Mouse (Mus musculus) spleen, postnatal 4 days (tissue): ENCODE results near the gene Qser1.
A peak's percentile ranks its signal among the peaks of the same experiment; 100 is the strongest.
"Not testable (repeated sequence)": the region's sequence is repeated elsewhere in the genome, so short reads cannot be mapped to it uniquely, and the experiment has no call there.

Experiments used
- DNase-seq, 2 experiments: peaks; one replicate each; pipeline ENCODE4 v3.0.0; 2022; ENCODE audit warnings: low spot score in 2 of 2

The Qser1 gene

DNA sequence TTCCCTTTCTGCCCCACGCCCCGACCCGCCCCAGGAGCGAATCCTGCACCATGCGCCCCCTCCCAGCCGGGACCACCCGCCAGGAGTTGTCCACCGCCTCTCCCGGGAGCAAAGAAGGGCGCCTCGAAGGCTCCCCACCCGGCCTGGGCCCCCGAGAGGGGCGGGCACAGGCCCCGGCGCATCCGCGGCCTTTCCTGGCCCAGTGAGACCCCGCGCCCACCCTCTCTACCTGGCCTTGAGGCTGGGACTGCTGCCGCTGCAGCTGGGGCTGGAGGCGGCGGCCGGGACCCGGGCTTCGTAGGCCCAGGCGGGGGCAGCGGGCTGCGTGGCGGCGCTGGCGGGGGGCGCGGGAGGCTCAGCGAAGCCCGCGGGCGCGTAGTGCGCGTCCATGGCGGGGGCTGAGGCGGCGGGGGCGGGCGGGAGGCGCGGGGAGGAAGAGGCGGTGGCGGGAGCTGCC, at the start of gene Qser1:
TSS of gene Qser1 (minus strand) at position 390 of the 457 bp plus-strand sequence.
- peak in 1 of 2 experiments; percentile 72 for DNase-seq

DNA sequence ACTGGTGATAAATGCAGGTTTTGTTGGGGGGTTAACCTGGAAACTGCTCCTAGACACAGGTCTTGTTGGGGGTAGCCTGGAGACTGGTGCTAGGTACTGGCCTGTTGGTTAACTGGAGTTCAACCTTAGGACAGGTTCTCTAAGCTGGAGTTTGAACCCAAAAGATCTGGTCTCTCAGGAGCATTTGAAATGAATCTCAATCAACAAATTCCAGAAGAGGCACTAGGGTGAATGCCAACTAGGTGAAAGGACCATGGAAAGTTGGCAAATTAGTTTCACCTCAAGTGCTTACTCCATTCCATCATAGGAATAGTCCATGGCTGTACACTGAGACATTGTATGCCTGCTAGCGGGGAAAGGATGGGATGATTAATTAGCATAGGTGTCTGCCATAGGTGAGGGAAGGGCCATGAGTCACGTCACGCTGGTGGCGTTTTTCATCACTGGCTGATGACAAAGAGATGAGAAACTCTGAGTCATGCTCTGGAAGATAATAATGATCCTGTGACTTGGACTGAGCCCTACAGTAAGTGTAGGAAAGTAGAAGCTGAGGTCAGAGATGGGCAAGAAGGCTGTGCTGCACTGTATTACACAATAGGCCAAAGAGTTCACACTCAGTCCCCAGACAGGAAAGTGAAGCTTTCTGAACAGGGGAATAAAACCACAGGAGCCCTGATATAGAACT, 47.8 kb upstream of the Qser1 start:
- no peak for DNase-seq

DNA sequence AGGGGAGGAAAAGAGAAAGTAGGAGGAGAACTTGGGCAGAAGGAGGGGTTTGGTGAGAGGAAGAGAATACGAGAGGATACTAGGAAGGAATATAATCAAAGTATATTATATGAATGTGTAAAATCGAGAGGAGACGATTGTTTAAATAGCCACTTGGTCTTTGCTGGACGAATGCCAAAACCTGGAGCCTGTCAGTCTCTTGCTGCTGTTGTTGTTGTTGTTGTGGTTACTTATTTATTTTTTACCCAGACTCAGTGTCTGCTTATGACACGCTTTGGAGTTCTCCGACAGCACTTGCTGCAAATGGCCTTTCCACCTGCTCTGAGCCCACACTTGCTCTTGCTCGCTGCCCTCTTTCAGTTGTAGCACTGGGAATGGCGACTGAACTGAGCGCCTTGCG, 43.9 kb upstream of the Qser1 start:
- no peak for DNase-seq

DNA sequence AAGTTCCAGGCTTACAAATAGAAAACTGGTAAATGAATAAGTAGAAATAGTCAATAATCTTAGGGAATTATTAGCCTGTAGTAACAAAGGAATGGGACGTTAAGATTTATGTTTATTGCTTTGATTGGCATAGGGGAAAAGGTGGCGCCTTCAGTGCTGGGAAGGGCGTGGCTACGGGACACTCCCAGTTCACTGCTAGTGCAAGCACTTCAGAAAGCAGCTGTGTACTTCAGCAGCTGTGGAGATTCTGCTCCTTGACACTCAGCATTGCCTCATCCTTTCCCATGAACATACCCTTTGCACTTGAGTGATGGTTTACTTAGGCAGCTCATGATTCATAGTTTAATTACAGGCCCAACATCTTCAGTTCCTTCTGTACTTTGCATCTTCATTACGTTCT, 42.5 kb upstream of the Qser1 start:
- DNase-seq = no peak

DNA sequence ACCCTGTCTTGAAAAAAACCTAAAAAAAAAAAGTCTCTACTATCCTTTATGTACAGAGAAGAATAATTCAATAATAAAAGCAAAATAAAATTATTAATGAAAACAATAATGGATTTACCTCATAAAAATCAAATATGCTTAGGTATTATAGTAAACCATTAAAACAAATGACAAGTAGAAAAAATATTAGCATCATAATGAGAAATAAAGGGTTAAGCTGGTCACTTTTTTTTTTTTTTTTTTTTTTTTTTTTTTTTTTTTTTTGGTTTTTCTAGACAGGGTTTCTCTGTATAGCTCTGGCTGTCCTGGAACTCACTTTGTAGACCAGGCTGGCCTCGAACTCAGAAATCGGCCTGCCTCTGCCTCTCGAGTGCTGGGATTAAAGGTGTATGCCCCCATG, 41.5 kb upstream of the Qser1 start:
- DNase-seq = not testable (repeated sequence)

DNA sequence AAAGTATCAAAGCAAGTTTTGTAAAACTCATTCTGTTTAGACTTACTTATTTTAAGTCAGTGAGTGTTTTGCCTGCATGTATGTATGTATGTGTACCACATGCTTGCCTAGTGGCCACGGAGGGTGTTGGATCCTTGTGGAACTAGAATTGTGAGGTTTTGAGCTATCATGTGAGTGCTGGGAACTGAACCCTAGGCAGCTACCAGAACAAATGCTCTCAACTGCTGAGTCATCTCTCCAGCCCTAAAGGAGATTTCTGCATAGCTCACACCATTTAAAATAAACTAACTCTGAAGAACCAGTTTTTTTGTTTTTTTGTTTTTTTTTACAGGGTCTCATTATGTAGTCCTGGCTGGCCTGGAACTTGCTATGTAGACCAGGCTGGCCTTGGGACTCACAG, 39.7 kb upstream of the Qser1 start:
- no peak for DNase-seq

DNA sequence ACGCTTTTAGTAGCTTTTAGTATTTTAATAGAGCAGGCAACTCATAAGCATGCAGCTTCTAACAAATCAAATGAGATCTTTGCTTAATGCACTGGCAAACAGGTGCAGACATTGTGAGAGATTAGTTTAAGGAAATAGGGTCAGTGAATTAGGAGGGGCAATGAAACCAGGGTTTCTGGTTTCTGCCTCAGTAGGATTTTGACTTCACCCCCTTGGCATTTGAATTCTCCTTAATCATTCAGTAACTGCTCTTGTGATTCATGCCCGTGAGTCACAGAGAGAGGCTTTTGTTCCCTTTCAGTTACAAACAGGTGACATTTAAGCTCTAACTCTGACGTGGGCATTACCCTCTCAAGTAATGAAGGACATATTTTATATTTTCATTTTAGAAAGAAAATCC, 39.2 kb upstream of the Qser1 start:
- no peak for DNase-seq

DNA sequence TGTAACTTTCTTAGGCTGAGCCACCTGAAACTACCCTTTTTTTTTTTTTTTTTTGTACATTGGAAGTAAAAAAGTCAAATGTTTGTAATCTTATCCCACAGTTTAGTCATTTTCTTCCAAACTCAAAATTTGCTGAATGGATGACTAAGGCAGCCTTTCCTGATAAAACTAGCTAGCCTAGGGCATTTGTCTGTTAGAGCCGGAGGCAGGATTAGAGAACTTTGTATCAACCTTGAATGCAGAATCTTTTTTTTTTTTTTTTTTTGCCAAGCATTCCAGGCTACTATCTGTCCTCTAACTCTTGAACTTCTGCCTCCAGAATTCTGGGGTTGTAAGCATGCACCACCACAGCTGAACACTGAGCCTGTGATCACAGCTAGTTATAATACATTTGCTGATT, 38.3 kb upstream of the Qser1 start:
- DNase-seq = no peak

DNA sequence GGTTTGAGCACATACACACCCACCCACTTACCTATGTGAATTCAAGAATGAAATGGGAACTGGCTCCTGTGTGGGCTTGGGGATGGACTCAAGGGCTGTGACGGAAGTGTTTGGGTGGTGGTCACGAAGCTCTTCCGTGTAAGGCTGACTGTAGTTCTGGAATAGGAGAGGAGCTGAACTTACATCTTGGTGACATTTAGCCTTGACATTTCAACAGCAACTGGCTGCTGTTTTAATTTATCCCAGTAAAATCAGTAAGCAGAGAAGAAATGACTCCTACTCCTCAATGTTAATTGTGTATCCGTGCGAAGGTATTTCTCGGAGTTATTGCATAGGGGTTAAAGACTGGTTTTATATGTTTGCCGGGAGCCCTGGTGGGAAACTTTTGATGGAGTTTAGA, 36.0 kb upstream of the Qser1 start:
- DNase-seq = no peak

DNA sequence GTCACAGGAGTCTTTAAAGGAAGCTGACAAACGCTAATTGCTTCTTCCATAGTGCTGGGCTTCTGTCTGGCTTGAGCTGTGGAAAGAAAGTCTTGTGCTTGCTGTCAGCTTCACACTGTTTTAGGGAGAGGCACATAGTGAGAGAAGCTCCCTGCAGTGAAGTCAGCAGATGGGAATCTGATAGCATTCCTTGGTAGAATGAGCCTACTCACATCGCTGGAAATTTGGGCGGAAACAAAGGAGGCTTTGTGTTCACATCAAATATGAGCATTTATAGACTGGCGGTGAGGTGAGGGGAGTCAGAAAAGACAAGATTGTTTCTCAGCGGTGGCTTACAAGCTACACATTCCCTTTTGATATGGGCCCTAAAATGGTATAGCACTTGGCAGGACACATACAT, 35.1 kb upstream of the Qser1 start:
- DNase-seq = no peak

DNA sequence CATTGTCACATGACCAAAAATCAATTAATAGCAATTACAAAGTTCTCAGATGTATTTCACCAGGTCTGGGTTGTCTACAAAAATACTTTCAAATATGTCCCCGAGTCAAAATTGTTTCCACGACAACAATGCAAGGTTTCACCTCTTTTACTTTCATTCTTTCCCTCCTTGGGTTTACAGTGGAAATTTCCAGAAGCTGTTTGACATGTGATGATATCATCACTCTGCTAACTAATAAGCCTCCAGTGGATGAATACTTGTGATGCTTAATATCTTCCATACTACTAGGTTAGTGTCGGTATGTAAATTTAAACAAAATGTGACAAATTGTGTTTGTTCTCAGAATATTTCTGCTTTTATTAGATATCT, 33.4 kb upstream of the Qser1 start:
- DNase-seq = no peak

DNA sequence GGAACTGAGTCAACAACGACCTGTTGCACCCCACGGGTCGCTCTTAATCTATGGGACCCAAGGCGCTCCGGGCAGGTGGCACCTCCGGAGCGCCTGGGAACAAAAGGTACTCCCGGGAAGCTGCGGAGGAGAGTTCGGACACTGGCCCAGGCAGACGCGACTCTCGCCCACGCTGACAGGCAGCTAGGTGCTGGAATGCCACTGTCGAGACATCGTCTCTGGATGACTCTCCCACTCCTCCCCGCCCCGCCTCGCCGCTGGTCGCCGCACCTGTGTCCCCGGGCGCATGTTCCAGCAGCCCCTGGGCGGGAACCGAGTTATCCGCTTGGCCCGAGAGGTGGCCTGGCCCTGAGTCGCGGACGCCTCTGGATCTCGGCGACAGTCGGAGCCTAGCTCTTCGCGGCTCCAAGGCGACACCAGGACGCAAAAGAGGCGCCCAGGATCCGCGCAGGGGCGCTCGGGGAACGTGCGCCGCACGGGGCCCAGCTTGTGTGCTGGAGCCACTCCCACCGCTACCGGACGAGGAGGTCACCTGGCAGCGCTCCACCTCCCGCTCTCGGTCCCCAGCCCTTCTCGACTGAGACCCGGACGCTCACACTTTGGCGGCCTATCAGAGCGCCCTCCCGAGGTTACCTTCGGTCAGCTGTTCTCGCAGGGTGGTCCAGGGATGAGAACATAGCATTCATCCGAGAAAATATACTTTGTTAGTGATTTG, 32.9 kb upstream of the Qser1 start, which contains the start of gene Prrg4:
TSS of gene Prrg4 (minus strand) at position 601 of the 715 bp plus-strand sequence.
- DNase-seq = peak; percentile 22 to 67

DNA sequence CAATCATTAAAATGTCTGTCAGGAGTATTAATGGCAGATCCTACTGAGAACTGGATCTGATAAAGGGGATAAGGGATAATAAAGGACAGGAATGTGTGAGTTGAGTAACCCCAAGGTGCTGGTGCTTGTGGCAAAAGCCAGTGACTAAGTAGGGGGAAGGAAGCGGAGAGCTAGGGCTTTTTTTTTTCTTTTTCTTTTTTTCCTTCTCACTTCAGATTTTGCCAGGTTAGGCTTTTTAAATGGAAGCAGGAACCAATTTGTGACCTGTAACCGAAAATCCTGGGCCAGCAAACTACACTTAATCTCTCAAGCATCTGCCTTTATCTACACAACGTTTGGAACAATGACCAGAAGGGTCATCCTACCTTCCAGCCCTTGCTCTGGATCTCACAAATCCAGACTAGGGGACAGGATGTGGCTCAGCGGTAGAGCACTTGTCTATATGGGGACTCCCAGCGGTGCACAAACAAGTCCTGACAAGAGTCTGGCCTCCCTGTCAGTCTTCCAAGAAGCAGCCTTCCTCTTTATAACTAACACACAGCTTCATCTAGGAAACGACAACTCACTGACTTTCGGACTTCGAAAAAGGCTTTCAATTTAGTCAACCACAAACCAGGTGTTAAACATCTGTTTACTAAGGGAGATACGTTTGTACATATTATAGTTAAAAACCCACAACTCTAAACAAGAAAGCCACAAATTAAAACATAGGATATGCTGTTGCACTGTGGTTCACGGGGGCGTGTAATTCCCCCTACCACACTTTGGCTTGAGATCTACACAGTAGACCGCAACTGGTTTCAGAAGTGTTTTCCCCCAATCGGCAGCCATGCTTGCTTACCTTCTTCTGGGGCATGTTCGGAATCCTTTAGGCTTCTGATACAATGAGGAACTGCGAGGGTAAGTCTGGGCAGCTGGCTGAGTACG, 31.9 kb upstream of the Qser1 start:
- DNase-seq = peak in 1 of 2 experiments; percentile 14

DNA sequence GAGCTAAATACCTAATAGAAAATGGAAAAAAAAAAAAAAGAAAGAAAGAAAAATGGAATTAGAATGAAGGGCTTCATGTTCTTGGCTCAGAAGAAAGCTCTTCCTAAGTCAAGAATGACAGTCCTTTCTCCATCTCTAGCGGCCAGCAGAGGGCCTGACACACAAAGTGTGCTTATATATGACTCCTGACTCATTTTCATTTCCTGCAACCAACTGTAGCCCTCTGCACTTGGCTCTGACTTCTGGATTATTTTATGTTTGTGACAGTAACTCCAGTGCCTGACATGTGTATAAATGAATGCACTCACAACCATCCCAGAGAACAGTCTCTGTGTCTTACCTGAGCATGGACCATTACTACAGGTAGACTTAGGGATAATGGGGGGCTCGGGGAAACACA, 31.1 kb upstream of the Qser1 start:
- no peak for DNase-seq

DNA sequence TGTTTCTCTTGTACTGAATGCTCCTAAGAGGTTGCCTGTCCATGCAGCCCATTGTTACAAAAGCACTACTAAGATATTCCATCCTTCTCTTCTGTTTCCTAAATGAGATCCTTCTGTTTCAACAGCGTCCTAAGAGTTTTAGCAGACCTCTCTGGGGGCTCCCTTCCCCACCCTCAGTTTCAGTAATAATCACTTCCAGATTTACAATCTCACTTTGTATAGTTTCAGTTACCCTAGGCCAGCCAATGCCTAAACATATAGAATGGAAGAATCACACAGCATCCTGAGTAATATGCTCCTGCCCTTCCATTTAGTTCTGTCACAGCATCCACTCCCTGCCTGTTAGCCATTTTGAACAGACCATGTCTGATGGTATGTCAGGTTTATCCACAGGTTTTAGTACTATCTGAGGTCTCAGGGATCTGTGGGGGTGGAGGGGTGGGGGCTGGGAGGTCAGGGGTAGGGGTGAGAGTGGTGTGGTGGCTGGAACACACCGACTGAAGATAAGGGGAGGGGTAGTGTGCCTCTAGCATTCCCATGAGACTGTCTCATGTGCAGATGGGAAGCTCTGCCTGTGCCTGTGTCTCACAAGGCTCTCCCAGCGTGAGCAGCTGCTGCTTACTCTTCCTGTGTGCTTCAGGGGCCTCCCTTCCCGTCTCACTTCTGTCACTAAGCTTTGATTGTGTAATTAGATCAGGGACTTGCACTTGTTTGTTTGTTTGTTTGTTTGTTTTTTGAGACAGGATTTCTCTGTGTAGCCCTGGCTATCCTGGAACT, 30.3 kb upstream of the Qser1 start:
- no peak for DNase-seq

DNA sequence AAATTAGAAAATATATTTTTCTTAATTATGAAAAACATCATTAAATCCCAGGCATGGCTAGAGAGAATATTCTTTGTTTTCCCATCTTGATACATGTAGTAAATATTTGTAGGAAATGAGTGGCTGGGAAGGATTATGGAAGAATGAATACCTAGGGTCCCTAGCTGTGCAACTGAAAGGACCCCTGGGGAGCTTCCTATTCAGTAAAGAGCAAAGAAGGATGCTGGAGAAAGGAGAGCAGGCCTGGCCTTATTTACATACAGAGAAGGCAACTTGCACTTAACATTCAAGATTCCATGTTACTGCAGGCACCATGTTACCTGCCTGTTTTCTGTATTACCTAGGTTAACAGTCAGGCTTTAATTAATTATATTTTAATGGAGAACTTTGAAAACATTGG, 26.0 kb upstream of the Qser1 start:
- no peak for DNase-seq

DNA sequence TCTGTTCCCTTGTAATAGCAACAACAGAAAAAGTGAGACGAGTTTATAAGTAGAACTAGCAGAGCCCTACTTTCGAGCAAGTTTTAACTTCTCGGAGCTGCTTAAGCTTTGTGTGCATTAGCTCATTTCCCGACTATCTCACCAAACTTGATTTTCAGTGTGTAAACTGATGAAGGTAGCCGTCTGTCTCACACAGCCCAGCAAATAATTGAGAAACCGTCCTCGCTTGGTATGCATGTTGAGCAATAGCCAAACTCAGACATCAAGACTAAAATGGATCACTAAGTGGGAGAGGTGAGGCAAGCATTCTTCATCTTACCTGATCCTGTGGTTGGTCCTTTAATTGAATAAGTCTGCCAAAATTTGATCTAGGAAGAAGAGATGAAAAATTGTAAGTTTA, 25.2 kb upstream of the Qser1 start:
- DNase-seq = no peak

DNA sequence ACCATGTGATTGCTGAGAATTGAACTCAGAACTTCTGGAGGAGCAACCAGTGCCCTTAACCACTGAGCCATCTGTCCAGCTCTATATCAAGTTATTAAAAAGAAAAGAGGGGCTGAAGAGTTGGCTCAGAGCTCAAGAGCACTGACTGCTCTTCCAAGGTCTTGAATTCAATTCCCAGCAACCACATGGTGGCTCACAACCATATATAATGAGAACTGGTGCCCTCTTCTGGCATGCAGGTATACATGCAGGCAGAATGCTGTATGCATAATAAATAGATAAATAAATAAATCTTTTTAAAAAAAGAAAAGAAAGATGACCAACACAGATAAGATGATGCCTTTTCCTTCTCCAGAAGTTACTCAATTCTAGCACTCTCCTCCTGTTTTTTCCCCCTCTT, 24.4 kb upstream of the Qser1 start:
- DNase-seq = no peak

DNA sequence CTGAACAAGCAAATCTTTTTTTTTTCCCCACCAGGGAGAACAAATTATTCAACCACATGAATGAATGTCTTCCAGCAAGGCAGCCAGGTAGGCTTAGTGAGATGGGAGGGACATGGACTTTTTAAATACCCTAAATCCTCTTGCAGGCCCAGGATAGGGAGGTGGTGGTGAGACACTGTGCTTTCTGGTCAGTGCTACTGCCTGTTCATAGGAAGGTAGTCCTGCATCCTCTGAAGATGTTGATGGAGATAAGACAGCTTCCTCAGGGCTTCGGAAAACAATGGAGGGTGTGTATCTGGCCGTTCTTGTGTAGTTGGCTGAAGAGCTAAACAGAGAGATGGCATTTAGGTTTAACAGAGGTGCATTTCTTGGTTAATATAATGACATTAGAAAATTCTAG, 15.9 kb upstream of the Qser1 start:
- DNase-seq = no peak

DNA sequence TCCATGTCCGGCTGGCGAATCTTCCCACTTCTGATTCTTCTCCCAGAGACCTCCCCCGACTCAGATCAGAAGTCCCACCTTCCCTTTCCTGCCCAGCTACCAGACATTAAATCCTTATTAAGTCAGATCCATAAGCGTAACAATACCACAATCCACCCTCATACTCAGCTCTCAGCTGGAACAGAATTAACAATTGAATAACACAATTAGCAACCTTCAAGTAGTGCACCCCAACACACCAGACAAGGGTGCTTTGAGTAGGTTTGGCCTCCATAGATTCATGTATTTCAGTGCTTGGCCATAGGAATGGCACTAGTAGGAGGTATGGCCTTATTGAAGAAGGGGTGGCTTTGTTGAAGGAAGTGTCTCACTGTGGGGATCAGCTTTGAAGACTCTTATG, 9.6 kb upstream of the Qser1 start:
- no peak for DNase-seq

DNA sequence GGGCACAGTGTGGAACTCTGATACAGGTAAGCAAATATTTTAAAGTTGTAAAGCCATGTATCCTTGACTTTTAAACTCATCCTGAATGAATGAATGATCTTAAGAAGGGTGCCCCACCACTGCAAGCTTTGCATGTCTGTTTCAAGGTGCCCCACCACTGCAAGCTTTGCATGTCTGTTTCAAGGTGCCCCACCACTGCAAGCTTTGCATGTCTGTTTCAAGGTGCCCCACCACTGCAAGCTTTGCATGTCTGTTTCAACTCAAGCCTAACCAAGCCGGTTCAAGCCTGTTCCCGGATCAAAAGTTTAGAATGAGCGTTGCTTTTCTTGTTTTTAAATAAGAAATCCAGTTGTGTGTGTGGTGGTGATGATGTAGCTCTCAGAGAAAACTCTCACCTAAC, 2.2 kb upstream of the Qser1 start:
- not testable (repeated sequence) for DNase-seq
